Mouse (Mus musculus) hindbrain, embryonic 13.5 days (tissue): ENCODE measurements at regions not wholly inside any gene's neighbourhood (a gene's known extent, or its start where the extent isn't known, plus 50 kb on each side); places are given as distances from the start of the nearest gene placed in this dataset.
"Not testable (repeated sequence)": the region's sequence is repeated elsewhere in the genome, so short reads cannot be mapped to it uniquely, and the experiment has no call there.

ENCODE experiments used
- ATAC-seq: fragments of 200-750 bp; cut with Nextera tagmentation; 2 replicates; pipeline ENCODE4 v1.8.0; 2017; ENCODE audit warnings: moderate TSS enrichment; ENCODE audit not compliant: low FRiP score
- H3K27ac ChIP-seq: fragments of 300-500 bp; sonication (generic); 2 replicates; pipeline ENCODE4 v1.5.1; 2015; ENCODE audit warnings: inconsistent platforms, mild to moderate bottlenecking, moderate library complexity
- H3K27me3 ChIP-seq: fragments of 300-500 bp; sonication (generic); 2 replicates; pipeline ENCODE4 v1.6.1; 2015; ENCODE audit warnings: mild to moderate bottlenecking, inconsistent platforms
- H3K36me3 ChIP-seq: fragments of 300-500 bp; sonication (generic); 2 replicates; pipeline ENCODE4 v1.6.1; 2015; ENCODE audit warnings: mild to moderate bottlenecking, inconsistent platforms
- H3K4me1 ChIP-seq: fragments of 300-500 bp; sonication (generic); replicated peaks from 2 replicates; pipeline ENCODE4 v1.6.1; 2015; ENCODE audit warnings: inconsistent platforms
- H3K4me2 ChIP-seq: fragments of 300-500 bp; sonication (generic); 2 replicates; pipeline ENCODE4 v1.6.1; 2015; ENCODE audit warnings: inconsistent platforms, mild to moderate bottlenecking, moderate library complexity
- H3K4me3 ChIP-seq: fragments of 300-500 bp; sonication (generic); 2 replicates; pipeline ENCODE4 v1.5.1; 2015; ENCODE audit warnings: mild to moderate bottlenecking, inconsistent platforms
- H3K9ac ChIP-seq: fragments of 300-500 bp; sonication (generic); 2 replicates; pipeline ENCODE4 v1.6.1; 2015; ENCODE audit warnings: mild to moderate bottlenecking, inconsistent platforms
- H3K9me3 ChIP-seq: fragments of 300-500 bp; sonication (generic); 2 replicates; pipeline ENCODE4 v1.6.1; 2016; ENCODE audit warnings: inconsistent platforms
- WGBS: fragments of 180-500 bp; shearing (Covaris S2); methylation state at CpG from one replicate; pipeline ENCODE4 v1.1.7; 2015; 5-methylcytosine and 5-hydroxymethylcytosine counted together

GRCm38 (mm10) chr1:14688041-14688440, 1405.1 kb downstream of the 4930444P10Rik start:
- not testable (repeated sequence) for H3K9ac ChIP-seq, H3K27me3 ChIP-seq, H3K36me3 ChIP-seq, H3K27ac ChIP-seq, H3K4me2 ChIP-seq, H3K4me1 ChIP-seq, ATAC-seq, H3K9me3 ChIP-seq, H3K4me3 ChIP-seq
- 85% methylated on average over 2 of the region's 2 CpGs for WGBS

GRCm38 (mm10) chr1:14686172-14686571, 1407.0 kb downstream of the 4930444P10Rik start:
- 57% methylated on average over 2 of the region's 2 CpGs for whole genome bisulfite sequencing

GRCm38 (mm10) chr1:14680443-14680842, 1412.7 kb downstream of the 4930444P10Rik start:
- no peaks in the 10 kb centered on the region for H3K4me1 ChIP-seq
- H3K4me3 ChIP-seq = no peak overlapping the region
- ATAC-seq = no peak
- no peak overlapping the region for H3K27ac ChIP-seq
- no peak overlapping the region for H3K9ac ChIP-seq
- H3K9me3 ChIP-seq = no peaks in the 10 kb centered on the region
- H3K4me2 ChIP-seq = no peak overlapping the region
- 85% methylated on average over 3 of the region's 3 CpGs for WGBS
- no peaks in the 10 kb centered on the region for H3K36me3 ChIP-seq
- H3K27me3 ChIP-seq = no peaks in the 10 kb centered on the region

More at GRCm38 (mm10) chr1:14686172-14686571, 1407.0 kb downstream of the 4930444P10Rik start:
- no peaks in the 10 kb centered on the region for H3K27me3 ChIP-seq
- no peak overlapping the region for H3K4me3 ChIP-seq
- no peak overlapping the region for H3K9ac ChIP-seq
- no peak overlapping the region for H3K4me2 ChIP-seq
- H3K36me3 ChIP-seq = no peaks in the 10 kb centered on the region
- no peak overlapping the region for H3K27ac ChIP-seq
- no peaks in the 10 kb centered on the region for H3K4me1 ChIP-seq
- H3K9me3 ChIP-seq = no peaks in the 10 kb centered on the region
- no peak for ATAC-seq

DNA sequence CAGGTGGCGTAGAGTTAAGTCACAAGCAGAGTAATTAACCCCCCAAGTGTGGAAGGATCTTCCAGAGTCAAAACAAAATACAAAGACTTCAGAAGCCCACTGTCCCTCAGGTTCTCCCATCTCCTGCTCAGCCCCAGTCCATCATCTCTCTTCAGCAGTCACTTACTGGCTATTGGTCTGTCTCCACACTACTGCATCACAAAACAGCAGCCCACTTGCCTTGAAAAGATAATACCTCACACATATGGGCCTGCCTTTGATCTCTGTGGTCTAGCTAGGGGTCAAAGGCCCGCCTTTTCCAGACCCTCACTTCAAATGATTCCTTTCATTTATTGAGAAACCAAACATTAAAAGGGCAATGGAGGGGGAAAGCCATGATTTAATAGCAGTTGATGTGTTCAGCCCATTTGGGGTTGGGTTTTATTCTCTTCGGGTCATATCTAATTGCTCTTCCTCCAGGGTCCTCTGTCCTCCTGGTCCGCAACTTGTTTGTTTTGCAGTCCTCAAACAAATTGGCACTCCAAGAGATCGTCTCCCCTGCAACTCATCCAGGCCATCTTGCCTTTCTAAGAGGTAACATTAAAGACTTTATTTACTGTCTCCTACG, 1420.6 kb downstream of the 4930444P10Rik start:
- 32% methylated on average over 6 of the region's 6 CpGs for WGBS
- no peaks in the 10 kb centered on the region for H3K36me3 ChIP-seq
- H3K4me1 ChIP-seq = no peaks in the 10 kb centered on the region
- H3K27ac ChIP-seq = no peak overlapping the region
- no peaks in the 10 kb centered on the region for H3K27me3 ChIP-seq
- H3K4me3 ChIP-seq = no peak overlapping the region
- no peak for ATAC-seq
- no peak overlapping the region for H3K4me2 ChIP-seq
- no peak overlapping the region for H3K9ac ChIP-seq
- H3K9me3 ChIP-seq = no peaks in the 10 kb centered on the region

- no peaks in the 10 kb centered on the region for H3K36me3 ChIP-seq
- 87% methylated on average over 6 of the region's 6 CpGs for WGBS
- H3K9ac ChIP-seq = no peak overlapping the region
- no peak for ATAC-seq
- H3K4me1 ChIP-seq = no peaks in the 10 kb centered on the region
- H3K27me3 ChIP-seq = no peaks in the 10 kb centered on the region
- H3K27ac ChIP-seq = no peak overlapping the region
- H3K4me2 ChIP-seq = no peak overlapping the region
- no peak overlapping the region for H3K4me3 ChIP-seq
- H3K9me3 ChIP-seq = no peaks in the 10 kb centered on the region
Measured at GRCm38 (mm10) chr1:14662706-14663312, 1430.3 kb downstream of the 4930444P10Rik start.

DNA sequence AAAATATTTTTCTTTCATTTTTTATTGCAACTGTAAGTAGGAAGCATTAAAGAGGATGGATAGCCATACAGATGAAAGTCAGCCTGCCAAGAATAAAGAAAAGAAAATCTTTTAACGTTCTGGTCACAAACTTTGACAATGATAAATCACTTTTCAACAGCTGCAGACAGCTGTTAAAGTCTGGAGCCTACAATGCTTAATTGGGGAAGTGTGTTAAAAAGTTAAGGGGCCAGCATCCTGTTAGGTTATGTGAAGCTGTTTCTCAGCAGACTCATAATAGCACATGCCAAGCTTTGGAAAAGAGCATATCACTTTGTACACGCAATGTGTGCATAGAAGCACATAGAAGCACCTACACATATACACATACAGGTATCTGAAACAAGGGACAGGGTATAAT, 1431.3 kb downstream of the 4930444P10Rik start:
- Histone ChIP-seq H3K9me3 (no peaks in the 10 kb centered on the region), H3K36me3 (no peaks in the 10 kb centered on the region), H3K4me3 (no peak overlapping the region), H3K27me3 (no peaks in the 10 kb centered on the region), H3K4me1 (no peaks in the 10 kb centered on the region), H3K9ac (no peak overlapping the region), H3K27ac (no peak overlapping the region), H3K4me2 (no peak overlapping the region)
- 64% methylated on average over 2 of the region's 2 CpGs for WGBS
- ATAC-seq = no peak

- Histone ChIP-seq H3K36me3 (no peaks in the 10 kb centered on the region), H3K4me2 (no peak overlapping the region), H3K27ac (no peak overlapping the region), H3K4me1 (no peaks in the 10 kb centered on the region), H3K27me3 (no peaks in the 10 kb centered on the region), H3K4me3 (no peak overlapping the region), H3K9ac (no peak overlapping the region), H3K9me3 (no peaks in the 10 kb centered on the region)
- WGBS = 85% methylated on average over 2 of the region's 2 CpGs
- no peak for ATAC-seq
Measured at GRCm38 (mm10) chr1:14650346-14650745, 1442.8 kb downstream of the 4930444P10Rik start.

GRCm38 (mm10) chr1:14635642-14636263, 1457.4 kb downstream of the 4930444P10Rik start:
- no peaks in the 10 kb centered on the region for H3K4me1 ChIP-seq
- WGBS = 74% methylated on average over 5 of the region's 5 CpGs
- no peak for ATAC-seq
- no peaks in the 10 kb centered on the region for H3K27me3 ChIP-seq
- H3K27ac ChIP-seq = no peak overlapping the region
- H3K9ac ChIP-seq = no peak overlapping the region
- no peak overlapping the region for H3K4me3 ChIP-seq
- no peak overlapping the region for H3K4me2 ChIP-seq
- H3K36me3 ChIP-seq = no peaks in the 10 kb centered on the region
- H3K9me3 ChIP-seq = no peaks in the 10 kb centered on the region

DNA sequence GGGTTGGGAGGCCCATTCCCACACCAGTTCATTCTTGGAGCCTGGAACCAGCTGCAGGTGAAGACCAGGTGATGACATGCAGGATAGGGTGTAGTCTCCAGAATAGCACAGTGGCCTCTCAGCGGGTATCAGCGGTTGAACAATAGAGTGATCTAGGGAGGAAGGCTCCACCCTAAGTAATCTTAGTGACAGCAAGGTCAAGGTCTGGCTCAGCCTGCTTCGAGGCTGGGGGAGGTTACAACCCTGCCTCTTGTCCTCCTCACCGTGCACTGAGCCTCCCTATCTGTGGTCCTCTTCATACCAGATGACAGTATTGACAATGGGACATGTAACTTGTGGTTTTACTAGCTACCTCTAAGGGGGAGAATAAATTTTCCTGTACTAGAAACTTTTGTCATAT, 1461.1 kb downstream of the 4930444P10Rik start:
- Histone ChIP-seq H3K4me2 (no peak overlapping the region), H3K27me3 (no peaks in the 10 kb centered on the region), H3K9ac (no peak overlapping the region), H3K4me1 (no peaks in the 10 kb centered on the region), H3K27ac (no peak overlapping the region), H3K36me3 (no peaks in the 10 kb centered on the region), H3K4me3 (no peak overlapping the region), H3K9me3 (no peaks in the 10 kb centered on the region)
- 35% methylated on average over 4 of the region's 4 CpGs for WGBS
- ATAC-seq = no peak

- Histone ChIP-seq H3K9me3 (no peaks in the 10 kb centered on the region), H3K36me3 (no peaks in the 10 kb centered on the region), H3K4me3 (no peak overlapping the region), H3K4me1 (no peaks in the 10 kb centered on the region), H3K9ac (no peak overlapping the region), H3K27ac (no peak overlapping the region), H3K4me2 (no peak overlapping the region), H3K27me3 (no peaks in the 10 kb centered on the region)
- no peak for ATAC-seq
- WGBS = 66% methylated on average over 6 of the region's 6 CpGs
Measured at GRCm38 (mm10) chr1:14627204-14627603, 1465.9 kb downstream of the 4930444P10Rik start.

GRCm38 (mm10) chr1:14626685-14627084, 1466.4 kb downstream of the 4930444P10Rik start:
- Histone ChIP-seq H3K27ac (no peak overlapping the region), H3K4me1 (no peaks in the 10 kb centered on the region), H3K9ac (no peak overlapping the region), H3K4me3 (no peak overlapping the region), H3K4me2 (no peak overlapping the region), H3K27me3 (no peaks in the 10 kb centered on the region), H3K36me3 (no peaks in the 10 kb centered on the region), H3K9me3 (no peaks in the 10 kb centered on the region)
- ATAC-seq = no peak
- WGBS = 57% methylated on average over 4 of the region's 4 CpGs

DNA sequence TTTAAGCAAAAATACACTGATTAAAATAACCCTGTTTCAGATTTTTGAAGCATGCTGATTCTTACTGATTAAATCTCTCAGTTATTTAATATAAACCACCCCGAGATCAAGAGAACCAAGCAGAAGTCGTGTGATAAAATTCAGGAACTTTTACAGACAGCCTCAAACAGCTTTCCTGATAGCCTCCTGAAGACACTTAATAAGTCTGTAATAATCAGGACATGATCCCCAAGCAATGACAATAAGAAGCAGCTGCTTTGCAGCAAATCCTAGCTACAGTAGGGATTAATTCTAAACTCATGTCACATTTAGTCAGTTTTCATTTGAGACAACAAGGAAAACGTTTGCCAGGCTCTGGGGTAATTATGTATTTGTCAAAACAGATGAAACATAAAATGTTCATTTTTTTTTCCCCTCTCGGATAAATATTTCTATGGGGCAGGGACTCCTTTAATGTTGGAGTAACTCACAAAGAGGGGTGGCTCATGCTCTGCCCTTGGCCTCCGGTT, 1472.1 kb downstream of the 4930444P10Rik start:
- WGBS = 75% methylated on average over 5 of the region's 5 CpGs
- H3K9me3 ChIP-seq = no peaks in the 10 kb centered on the region
- no peak overlapping the region for H3K27ac ChIP-seq
- no peaks in the 10 kb centered on the region for H3K36me3 ChIP-seq
- H3K9ac ChIP-seq = no peak overlapping the region
- H3K4me2 ChIP-seq = no peak overlapping the region
- no peak overlapping the region for H3K4me3 ChIP-seq
- H3K4me1 ChIP-seq = no peaks in the 10 kb centered on the region
- no peak for ATAC-seq
- H3K27me3 ChIP-seq = no peaks in the 10 kb centered on the region
